Mouse (Mus musculus): Measurements from ENCODE around the gene Lmtk2. TPM values are rescaled to one million over a fixed set of nuclear protein-coding genes. Genes with fewer than 3 reads are reported as not detected.

Lmtk2 gene
- polyA plus RNA-seq, 1 experiment from 2014 or later, result 2.3 TPM

GRCm38 (mm10) chr5:144154528-144154927, 54.3 kb downstream of the Lmtk2 start:
- H3K9me3 ChIP-seq (replicated peaks; ENCODE audit: control insufficient read depth, low read length), result no peaks in the 10 kb centered on the region
- H3K4me2 ChIP-seq (ENCODE audit: low read depth, low read length), result no peak overlapping the region
- H3K27ac ChIP-seq (ENCODE audit: low read length), result no peak overlapping the region
- 29% methylated on average over 7 of the region's 7 CpGs for WGBS (ENCODE audit: insufficient replicate concordance)
- no peak overlapping the region for H3K9ac ChIP-seq (ENCODE audit: low read depth, low read length)
- ATAC-seq (ENCODE audit: low read depth), result no peak
- H3K4me1 ChIP-seq (ENCODE audit: control insufficient read depth, low read depth, low read length), result no peaks in the 10 kb centered on the region
- no peaks in the 10 kb centered on the region for H3K27me3 ChIP-seq (ENCODE audit: control insufficient read depth, insufficient read depth, low read depth, low read length)
- peaks cover 10% of the 10 kb centered on the region; the same call in 1 of the 2 replicates for H3K36me3 ChIP-seq (ENCODE audit: control insufficient read depth, insufficient read depth)
- H3K4me3 ChIP-seq (ENCODE audit: low read depth, low read length), result no peak overlapping the region

GRCm38 (mm10) chr5:144158604-144159003, 58.4 kb downstream of the Lmtk2 start:
- 55% methylated on average over 4 of the region's 4 CpGs for WGBS (ENCODE audit: insufficient replicate concordance)
- no peaks in the 10 kb centered on the region for H3K9me3 ChIP-seq (replicated peaks; ENCODE audit: control insufficient read depth, low read length)
- no peak overlapping the region for H3K4me2 ChIP-seq (ENCODE audit: low read depth, low read length)
- H3K36me3 ChIP-seq (ENCODE audit: control insufficient read depth, insufficient read depth), result peaks cover 8% of the 10 kb centered on the region; the same call in 1 of the 2 replicates
- no peaks in the 10 kb centered on the region for H3K4me1 ChIP-seq (ENCODE audit: control insufficient read depth, low read depth, low read length)
- no peaks in the 10 kb centered on the region for H3K27me3 ChIP-seq (ENCODE audit: control insufficient read depth, insufficient read depth, low read depth, low read length)
- ATAC-seq (ENCODE audit: low read depth), result peak; percentile 53; the same call in 1 of the 2 replicates
- H3K9ac ChIP-seq (ENCODE audit: low read depth, low read length), result no peak overlapping the region
- H3K4me3 ChIP-seq (ENCODE audit: low read depth, low read length), result no peak overlapping the region
- H3K27ac ChIP-seq (ENCODE audit: low read length), result no peak overlapping the region

GRCm38 (mm10) chr5:144159137-144159536, 58.9 kb downstream of the Lmtk2 start:
- Histone ChIP-seq H3K27me3 (ENCODE audit: control insufficient read depth, insufficient read depth, low read depth, low read length) (no peaks in the 10 kb centered on the region), H3K9ac (ENCODE audit: low read depth, low read length) (no peak overlapping the region), H3K9me3 (replicated peaks; ENCODE audit: control insufficient read depth, low read length) (no peaks in the 10 kb centered on the region), H3K36me3 (ENCODE audit: control insufficient read depth, insufficient read depth) (peaks cover 8% of the 10 kb centered on the region; the same call in 1 of the 2 replicates), H3K4me3 (ENCODE audit: low read depth, low read length) (no peak overlapping the region), H3K4me1 (ENCODE audit: control insufficient read depth, low read depth, low read length) (no peaks in the 10 kb centered on the region), H3K4me2 (ENCODE audit: low read depth, low read length) (no peak overlapping the region), H3K27ac (ENCODE audit: low read length) (no peak overlapping the region)
- 79% methylated on average over 8 of the region's 8 CpGs for WGBS (ENCODE audit: insufficient replicate concordance)
- no peak for ATAC-seq (ENCODE audit: low read depth)

- ATAC-seq (ENCODE audit: low read depth), result no peak
- H3K27ac ChIP-seq (ENCODE audit: low read length), result no peak overlapping the region
- 39% methylated on average over 5 of the region's 5 CpGs for WGBS (ENCODE audit: insufficient replicate concordance)
Observed at GRCm38 (mm10) chr5:144162080-144162812, 62.0 kb downstream of the Lmtk2 start.

GRCm38 (mm10) chr5:144162813-144163517, 62.7 kb downstream of the Lmtk2 start:
- Histone ChIP-seq H3K4me2 (ENCODE audit: low read depth, low read length) (no peak overlapping the region), H3K36me3 (ENCODE audit: control insufficient read depth, insufficient read depth) (peaks cover 3% of the 10 kb centered on the region), H3K4me1 (ENCODE audit: control insufficient read depth, low read depth, low read length) (no peaks in the 10 kb centered on the region), H3K27ac (ENCODE audit: low read length) (no peak overlapping the region), H3K4me3 (ENCODE audit: low read depth, low read length) (no peak overlapping the region), H3K27me3 (ENCODE audit: control insufficient read depth, insufficient read depth, low read depth, low read length) (no peaks in the 10 kb centered on the region), H3K9ac (ENCODE audit: low read depth, low read length) (no peak overlapping the region), H3K9me3 (replicated peaks; ENCODE audit: control insufficient read depth, low read length) (no peaks in the 10 kb centered on the region)
- no peak for ATAC-seq (ENCODE audit: low read depth)
- WGBS (ENCODE audit: insufficient replicate concordance), result 73% methylated on average over 10 of the region's 10 CpGs

More at GRCm38 (mm10) chr5:144162080-144162812, 62.0 kb downstream of the Lmtk2 start:
- H3K4me2 ChIP-seq (ENCODE audit: low read depth, low read length), result no peak overlapping the region
- no peak overlapping the region for H3K4me3 ChIP-seq (ENCODE audit: low read depth, low read length)
- H3K9me3 ChIP-seq (replicated peaks; ENCODE audit: control insufficient read depth, low read length), result no peaks in the 10 kb centered on the region
- no peak overlapping the region for H3K9ac ChIP-seq (ENCODE audit: low read depth, low read length)
- H3K27me3 ChIP-seq (ENCODE audit: control insufficient read depth, insufficient read depth, low read depth, low read length), result no peaks in the 10 kb centered on the region
- H3K36me3 ChIP-seq (ENCODE audit: control insufficient read depth, insufficient read depth), result peaks cover 6% of the 10 kb centered on the region
- no peaks in the 10 kb centered on the region for H3K4me1 ChIP-seq (ENCODE audit: control insufficient read depth, low read depth, low read length)

- 59% methylated on average over 3 of the region's 3 CpGs for WGBS (ENCODE audit: insufficient replicate concordance)
- Histone ChIP-seq H3K27ac (ENCODE audit: low read length) (no peak overlapping the region), H3K9ac (ENCODE audit: low read depth, low read length) (no peak overlapping the region), H3K9me3 (replicated peaks; ENCODE audit: control insufficient read depth, low read length) (no peaks in the 10 kb centered on the region), H3K4me3 (ENCODE audit: low read depth, low read length) (no peak overlapping the region), H3K27me3 (ENCODE audit: control insufficient read depth, insufficient read depth, low read depth, low read length) (no peaks in the 10 kb centered on the region), H3K4me2 (ENCODE audit: low read depth, low read length) (no peak overlapping the region), H3K36me3 (ENCODE audit: control insufficient read depth, insufficient read depth) (peaks cover 3% of the 10 kb centered on the region), H3K4me1 (ENCODE audit: control insufficient read depth, low read depth, low read length) (no peaks in the 10 kb centered on the region)
- ATAC-seq (ENCODE audit: low read depth), result no peak
Observed at GRCm38 (mm10) chr5:144165756-144166155, 65.5 kb downstream of the Lmtk2 start.

- no peak for ATAC-seq (ENCODE audit: low read depth)
- Histone ChIP-seq H3K36me3 (ENCODE audit: control insufficient read depth, insufficient read depth) (peaks cover 14% of the 10 kb centered on the region), H3K4me3 (ENCODE audit: low read depth, low read length) (no peak overlapping the region)
Observed at GRCm38 (mm10) chr5:144169275-144169975, 69.2 kb downstream of the Lmtk2 start.

GRCm38 (mm10) chr5:144173648-144174047, 73.4 kb downstream of the Lmtk2 start:
- WGBS (ENCODE audit: insufficient replicate concordance), result 88% methylated on average over 18 of the region's 18 CpGs
- Histone ChIP-seq H3K4me1 (ENCODE audit: control insufficient read depth, low read depth, low read length) (no peaks in the 10 kb centered on the region), H3K27ac (ENCODE audit: low read length) (no peak overlapping the region), H3K9ac (ENCODE audit: low read depth, low read length) (no peak overlapping the region), H3K36me3 (ENCODE audit: control insufficient read depth, insufficient read depth) (peaks cover 21% of the 10 kb centered on the region), H3K4me2 (ENCODE audit: low read depth, low read length) (no peak overlapping the region), H3K9me3 (replicated peaks; ENCODE audit: control insufficient read depth, low read length) (no peaks in the 10 kb centered on the region), H3K4me3 (ENCODE audit: low read depth, low read length) (no peak overlapping the region), H3K27me3 (ENCODE audit: control insufficient read depth, insufficient read depth, low read depth, low read length) (no peaks in the 10 kb centered on the region)
- ATAC-seq (ENCODE audit: low read depth), result no peak

More at GRCm38 (mm10) chr5:144169275-144169975, 69.2 kb downstream of the Lmtk2 start:
- H3K27ac ChIP-seq (ENCODE audit: low read length), result no peak overlapping the region
- no peaks in the 10 kb centered on the region for H3K9me3 ChIP-seq (replicated peaks; ENCODE audit: control insufficient read depth, low read length)
- H3K4me2 ChIP-seq (ENCODE audit: low read depth, low read length), result no peak overlapping the region
- H3K9ac ChIP-seq (ENCODE audit: low read depth, low read length), result no peak overlapping the region
- 83% methylated on average over 8 of the region's 8 CpGs for WGBS (ENCODE audit: insufficient replicate concordance)
- no peaks in the 10 kb centered on the region for H3K27me3 ChIP-seq (ENCODE audit: control insufficient read depth, insufficient read depth, low read depth, low read length)
- no peaks in the 10 kb centered on the region for H3K4me1 ChIP-seq (ENCODE audit: control insufficient read depth, low read depth, low read length)

All from liver, embryonic 16.5 days (tissue).